Mouse (Mus musculus): ENCODE results near the gene Ifitm1. TPM values are rescaled to one million over a fixed set of nuclear protein-coding genes. Genes with fewer than 3 reads are reported as not detected.

Gene Ifitm1
- polyA plus RNA-seq, 1 experiment from 2014 or later = 5.6 TPM

GRCm38 (mm10) chr7:140991117-140991689 lies 24.2 kb downstream of the Ifitm1 start:
- Histone ChIP-seq H3K27ac (ENCODE audit: low read depth, low read length) (no peak overlapping the region), H3K4me2 (ENCODE audit: low read depth, low read length, severe bottlenecking) (no peak overlapping the region), H3K36me3 (ENCODE audit: control insufficient read depth, insufficient read depth, low read length) (no peaks in the 10 kb centered on the region), H3K27me3 (ENCODE audit: control insufficient read depth, insufficient read depth, low read length) (no peaks in the 10 kb centered on the region), H3K9ac (ENCODE audit: low read length) (no peak overlapping the region), H3K4me1 (replicated peaks; ENCODE audit: control insufficient read depth, insufficient read depth, low read length) (no peaks in the 10 kb centered on the region), H3K4me3 (ENCODE audit: low read depth, low read length) (no peak overlapping the region), H3K9me3 (ENCODE audit: control insufficient read depth, low read length) (no peaks in the 10 kb centered on the region)
- 91% methylated on average over 14 of the region's 14 CpGs for WGBS
- no peak for ATAC-seq (replicated peaks; ENCODE audit: low FRiP score)
- no peak for DNase-seq (ENCODE audit: low spot score)

- WGBS = 63% methylated on average over 1 of the region's 1 CpGs
- no peaks in the 10 kb centered on the region for H3K36me3 ChIP-seq (ENCODE audit: control insufficient read depth, insufficient read depth, low read length)
Measured at GRCm38 (mm10) chr7:140997817-140998216, 30.8 kb downstream of the Ifitm1 start.

GRCm38 (mm10) chr7:140998853-140999700 lies 32.1 kb downstream of the Ifitm1 start:
- H3K36me3 ChIP-seq (ENCODE audit: control insufficient read depth, insufficient read depth, low read length) = no peaks in the 10 kb centered on the region
- H3K4me1 ChIP-seq (replicated peaks; ENCODE audit: control insufficient read depth, insufficient read depth, low read length) = no peaks in the 10 kb centered on the region
- H3K4me3 ChIP-seq (ENCODE audit: low read depth, low read length) = no peak overlapping the region
- no peak overlapping the region for H3K27ac ChIP-seq (ENCODE audit: low read depth, low read length)
- H3K4me2 ChIP-seq (ENCODE audit: low read depth, low read length, severe bottlenecking) = no peak overlapping the region
- no peaks in the 10 kb centered on the region for H3K27me3 ChIP-seq (ENCODE audit: control insufficient read depth, insufficient read depth, low read length)
- no peaks in the 10 kb centered on the region for H3K9me3 ChIP-seq (ENCODE audit: control insufficient read depth, low read length)
- H3K9ac ChIP-seq (ENCODE audit: low read length) = no peak overlapping the region
- ATAC-seq (replicated peaks; ENCODE audit: low FRiP score) (no peak), DNase-seq (ENCODE audit: low spot score) (no peak)
- WGBS = 93% methylated on average over 11 of the region's 11 CpGs

More at GRCm38 (mm10) chr7:140997817-140998216, 30.8 kb downstream of the Ifitm1 start:
- H3K9ac ChIP-seq (ENCODE audit: low read length) = no peak overlapping the region
- no peak for ATAC-seq (replicated peaks; ENCODE audit: low FRiP score)
- no peaks in the 10 kb centered on the region for H3K9me3 ChIP-seq (ENCODE audit: control insufficient read depth, low read length)
- no peak for DNase-seq (ENCODE audit: low spot score)
- no peak overlapping the region for H3K4me2 ChIP-seq (ENCODE audit: low read depth, low read length, severe bottlenecking)
- no peaks in the 10 kb centered on the region for H3K4me1 ChIP-seq (replicated peaks; ENCODE audit: control insufficient read depth, insufficient read depth, low read length)
- H3K4me3 ChIP-seq (ENCODE audit: low read depth, low read length) = no peak overlapping the region
- H3K27ac ChIP-seq (ENCODE audit: low read depth, low read length) = no peak overlapping the region
- no peaks in the 10 kb centered on the region for H3K27me3 ChIP-seq (ENCODE audit: control insufficient read depth, insufficient read depth, low read length)

GRCm38 (mm10) chr7:141000881-141001708 lies 34.1 kb downstream of the Ifitm1 start:
- ATAC-seq (replicated peaks; ENCODE audit: low FRiP score) = no peak
- no peak for DNase-seq (ENCODE audit: low spot score)
- Histone ChIP-seq H3K4me2 (ENCODE audit: low read depth, low read length, severe bottlenecking) (no peak overlapping the region), H3K4me1 (replicated peaks; ENCODE audit: control insufficient read depth, insufficient read depth, low read length) (no peaks in the 10 kb centered on the region), H3K4me3 (ENCODE audit: low read depth, low read length) (no peak overlapping the region), H3K27me3 (ENCODE audit: control insufficient read depth, insufficient read depth, low read length) (no peaks in the 10 kb centered on the region), H3K9me3 (ENCODE audit: control insufficient read depth, low read length) (no peaks in the 10 kb centered on the region), H3K36me3 (ENCODE audit: control insufficient read depth, insufficient read depth, low read length) (no peaks in the 10 kb centered on the region), H3K9ac (ENCODE audit: low read length) (no peak overlapping the region), H3K27ac (ENCODE audit: low read depth, low read length) (no peak overlapping the region)
- WGBS = 76% methylated on average over 15 of the region's 15 CpGs

- 85% methylated on average over 5 of the region's 5 CpGs for WGBS
- H3K4me2 ChIP-seq (ENCODE audit: low read depth, low read length, severe bottlenecking) = no peak overlapping the region
- no peak overlapping the region for H3K4me3 ChIP-seq (ENCODE audit: low read depth, low read length)
- H3K4me1 ChIP-seq (replicated peaks; ENCODE audit: control insufficient read depth, insufficient read depth, low read length) = no peaks in the 10 kb centered on the region; the same call in 1 of the 2 replicates
- no peaks in the 10 kb centered on the region for H3K9me3 ChIP-seq (ENCODE audit: control insufficient read depth, low read length)
- no peak overlapping the region for H3K27ac ChIP-seq (ENCODE audit: low read depth, low read length)
- no peaks in the 10 kb centered on the region for H3K36me3 ChIP-seq (ENCODE audit: control insufficient read depth, insufficient read depth, low read length)
- no peak overlapping the region for H3K9ac ChIP-seq (ENCODE audit: low read length)
- no peak for ATAC-seq (replicated peaks; ENCODE audit: low FRiP score)
- no peaks in the 10 kb centered on the region for H3K27me3 ChIP-seq (ENCODE audit: control insufficient read depth, insufficient read depth, low read length)
- no peak for DNase-seq (ENCODE audit: low spot score)
Measured at GRCm38 (mm10) chr7:141003248-141004010, 36.4 kb downstream of the Ifitm1 start.

GRCm38 (mm10) chr7:141006446-141006845 lies 39.4 kb downstream of the Ifitm1 start:
- Histone ChIP-seq H3K4me2 (ENCODE audit: low read depth, low read length, severe bottlenecking) (no peak overlapping the region), H3K4me1 (replicated peaks; ENCODE audit: control insufficient read depth, insufficient read depth, low read length) (no peaks in the 10 kb centered on the region; the same call in 1 of the 2 replicates), H3K9me3 (ENCODE audit: control insufficient read depth, low read length) (no peaks in the 10 kb centered on the region), H3K27me3 (ENCODE audit: control insufficient read depth, insufficient read depth, low read length) (no peaks in the 10 kb centered on the region), H3K27ac (ENCODE audit: low read depth, low read length) (no peak overlapping the region), H3K4me3 (ENCODE audit: low read depth, low read length) (no peak overlapping the region), H3K36me3 (ENCODE audit: control insufficient read depth, insufficient read depth, low read length) (no peaks in the 10 kb centered on the region), H3K9ac (ENCODE audit: low read length) (no peak overlapping the region)
- ATAC-seq (replicated peaks; ENCODE audit: low FRiP score) (no peak), DNase-seq (ENCODE audit: low spot score) (no peak)
- 91% methylated on average over 6 of the region's 6 CpGs for WGBS

GRCm38 (mm10) chr7:141006914-141007313 lies 39.9 kb downstream of the Ifitm1 start:
- H3K9ac ChIP-seq (ENCODE audit: low read length) = no peak overlapping the region
- no peak overlapping the region for H3K4me3 ChIP-seq (ENCODE audit: low read depth, low read length)
- WGBS = 91% methylated on average over 5 of the region's 5 CpGs
- H3K4me2 ChIP-seq (ENCODE audit: low read depth, low read length, severe bottlenecking) = no peak overlapping the region
- H3K27ac ChIP-seq (ENCODE audit: low read depth, low read length) = no peak overlapping the region
- H3K36me3 ChIP-seq (ENCODE audit: control insufficient read depth, insufficient read depth, low read length) = no peaks in the 10 kb centered on the region
- H3K9me3 ChIP-seq (ENCODE audit: control insufficient read depth, low read length) = no peaks in the 10 kb centered on the region
- no peaks in the 10 kb centered on the region for H3K27me3 ChIP-seq (ENCODE audit: control insufficient read depth, insufficient read depth, low read length)
- no peaks in the 10 kb centered on the region; the same call in 1 of the 2 replicates for H3K4me1 ChIP-seq (replicated peaks; ENCODE audit: control insufficient read depth, insufficient read depth, low read length)
- DNase-seq (ENCODE audit: low spot score) (no peak), ATAC-seq (replicated peaks; ENCODE audit: low FRiP score) (no peak)

- Histone ChIP-seq H3K27me3 (ENCODE audit: control insufficient read depth, insufficient read depth, low read length) (no peaks in the 10 kb centered on the region), H3K27ac (ENCODE audit: low read depth, low read length) (no peak overlapping the region), H3K9ac (ENCODE audit: low read length) (no peak overlapping the region), H3K4me1 (replicated peaks; ENCODE audit: control insufficient read depth, insufficient read depth, low read length) (no peaks in the 10 kb centered on the region; the same call in 1 of the 2 replicates), H3K9me3 (ENCODE audit: control insufficient read depth, low read length) (no peaks in the 10 kb centered on the region), H3K4me3 (ENCODE audit: low read depth, low read length) (no peak overlapping the region), H3K4me2 (ENCODE audit: low read depth, low read length, severe bottlenecking) (no peak overlapping the region), H3K36me3 (ENCODE audit: control insufficient read depth, insufficient read depth, low read length) (no peaks in the 10 kb centered on the region)
- no peak for ATAC-seq (replicated peaks; ENCODE audit: low FRiP score)
- DNase-seq (ENCODE audit: low spot score) = no peak
- 5% methylated on average over 7 of the region's 7 CpGs for WGBS
Measured at GRCm38 (mm10) chr7:141008312-141008761, 41.3 kb downstream of the Ifitm1 start.
